Mouse (Mus musculus) olfactory bulb, adult 2 months (tissue): ENCODE results near the gene Coq10a. TPM values are rescaled to one million over a fixed set of nuclear protein-coding genes. Genes with fewer than 3 reads are reported as not detected.
A peak's percentile ranks its signal among the peaks of the same experiment; 100 is the strongest.

Experiments
- H3K27ac ChIP-seq: fragments of 200-500 bp; 2 replicates; pipeline ENCODE4 v1.5.1; 2012; ENCODE audit warnings: low read depth, low read length; ENCODE audit not compliant: insufficient read depth
- H3K4me1 ChIP-seq: fragments of 200-500 bp; 2 replicates; pipeline ENCODE4 v1.6.1; 2012; ENCODE audit warnings: low read length; ENCODE audit not compliant: control insufficient read depth, insufficient read depth
- H3K4me3 ChIP-seq: fragments of 200-500 bp; 2 replicates; pipeline ENCODE4 v1.5.1; 2012; ENCODE audit warnings: mild to moderate bottlenecking, low read depth, low read length, moderate library complexity; ENCODE audit not compliant: insufficient read depth
- CTCF ChIP-seq: fragments of 200-500 bp; IDR thresholded peaks from 2 replicates; pipeline ENCODE4 v1.5.1; 2012; ENCODE audit warnings: low read depth, mild to moderate bottlenecking, low read length, moderate library complexity; ENCODE audit not compliant: insufficient read depth
- POLR2A ChIP-seq: fragments of 200-500 bp; IDR thresholded peaks from 2 replicates; pipeline ENCODE4 v1.6.1; 2012; ENCODE audit warnings: mild to moderate bottlenecking, low read depth, low read length, moderate library complexity; ENCODE audit not compliant: insufficient read depth
- WGBS: fragments of 180-500 bp; shearing (Covaris S2); methylation state at CpG from one replicate; pipeline ENCODE4 v1.1.7; 2018; 5-methylcytosine and 5-hydroxymethylcytosine counted together
- polyA plus RNA-seq: library from polyadenylated mRNA; stranded (reverse); fragments of >200 nt; gene quantifications from 2 replicates; pipeline ENCODE4 v1.2.4, GENCODE M21; 2012; ENCODE audit warnings: low replicate concordance; ENCODE audit not compliant: missing spikeins, insufficient read depth, insufficient read length

The Coq10a gene
- polyA plus RNA-seq, 1 experiment = not detected

- Histone ChIP-seq H3K27ac (no peak overlapping the region), H3K4me3 (no peak overlapping the region), H3K4me1 (peaks cover 23% of the 10 kb centered on the region)
- WGBS = 76% methylated on average over 6 of the region's 6 CpGs
- TF ChIP-seq CTCF (no peak), POLR2A (no peak)
Observed at GRCm38 (mm10) chr10:128389570-128389969, 20.8 kb upstream of the Coq10a start.

GRCm38 (mm10) chr10:128388941-128389340 lies 20.1 kb upstream of the Coq10a start:
- H3K4me1 ChIP-seq = peaks cover 17% of the 10 kb centered on the region; the same call in 1 of the 2 replicates
- no peak overlapping the region for H3K4me3 ChIP-seq
- H3K27ac ChIP-seq = no peak overlapping the region
- TF ChIP-seq CTCF (no peak), POLR2A (no peak)
- 49% methylated on average over 14 of the region's 14 CpGs for WGBS

GRCm38 (mm10) chr10:128385902-128386301 lies 17.1 kb upstream of the Coq10a start:
- Histone ChIP-seq H3K4me1 (peaks cover 10% of the 10 kb centered on the region), H3K4me3 (no peak overlapping the region), H3K27ac (no peak overlapping the region)
- 89% methylated on average over 7 of the region's 7 CpGs for WGBS
- TF ChIP-seq POLR2A = no peak
- no peak for TF ChIP-seq CTCF

GRCm38 (mm10) chr10:128382482-128382881 lies 13.7 kb upstream of the Coq10a start:
- H3K4me3 ChIP-seq = no peak overlapping the region
- 89% methylated on average over 8 of the region's 8 CpGs for WGBS
- no peak overlapping the region for H3K27ac ChIP-seq
- H3K4me1 ChIP-seq = peaks cover 13% of the 10 kb centered on the region
- TF ChIP-seq CTCF = no peak
- TF ChIP-seq POLR2A = no peak

- 86% methylated on average over 5 of the region's 5 CpGs for WGBS
- Histone ChIP-seq H3K4me1 (peaks cover 16% of the 10 kb centered on the region), H3K27ac (no peak overlapping the region), H3K4me3 (no peak overlapping the region)
- TF ChIP-seq POLR2A (no peak), CTCF (no peak)
Observed at GRCm38 (mm10) chr10:128380565-128380964, 11.8 kb upstream of the Coq10a start.

GRCm38 (mm10) chr10:128379260-128379659 lies 10.5 kb upstream of the Coq10a start:
- H3K27ac ChIP-seq = no peak overlapping the region
- 58% methylated on average over 7 of the region's 7 CpGs for WGBS
- TF ChIP-seq CTCF (no peak), POLR2A (no peak)
- H3K4me3 ChIP-seq = no peak overlapping the region
- H3K4me1 ChIP-seq = peaks cover 16% of the 10 kb centered on the region

- H3K4me1 ChIP-seq = peaks cover 16% of the 10 kb centered on the region
- H3K4me3 ChIP-seq = peak overlapping the region; percentile 96
- 13% methylated on average over 3 of the region's 3 CpGs for WGBS
- peak overlapping the region; percentile 66; the same call in 1 of the 2 replicates for H3K27ac ChIP-seq
- TF ChIP-seq POLR2A (no peak), CTCF (no peak)
Observed at GRCm38 (mm10) chr10:128378462-128378861, 9.7 kb upstream of the Coq10a start.

GRCm38 (mm10) chr10:128377940-128378448 lies 9.2 kb upstream of the Coq10a start:
- H3K4me1 ChIP-seq = peaks cover 16% of the 10 kb centered on the region
- TF ChIP-seq CTCF (no peak), POLR2A (no peak)
- H3K4me3 ChIP-seq = peak overlapping the region; percentile 96
- WGBS = 37% methylated on average over 14 of the region's 14 CpGs
- peak overlapping the region; percentile 66 for H3K27ac ChIP-seq

GRCm38 (mm10) chr10:128377222-128377939 lies 8.6 kb upstream of the Coq10a start:
- peaks cover 16% of the 10 kb centered on the region for H3K4me1 ChIP-seq
- TF ChIP-seq CTCF = no peak
- TF ChIP-seq POLR2A = no peak; the same call in 1 of the 2 replicates
- WGBS = 1% methylated on average over 46 of the region's 47 CpGs
- peak overlapping the region; percentile 66 for H3K27ac ChIP-seq
- peak overlapping the region; percentile 96 for H3K4me3 ChIP-seq
